Mouse (Mus musculus): ENCODE data around the gene Nrg3. TPM values are rescaled to one million over a fixed set of nuclear protein-coding genes. Genes with fewer than 3 reads are reported as not detected.

The Nrg3 gene
- polyA plus RNA-seq, 1 experiment from 2014 or later, result 0.04 TPM

DNA sequence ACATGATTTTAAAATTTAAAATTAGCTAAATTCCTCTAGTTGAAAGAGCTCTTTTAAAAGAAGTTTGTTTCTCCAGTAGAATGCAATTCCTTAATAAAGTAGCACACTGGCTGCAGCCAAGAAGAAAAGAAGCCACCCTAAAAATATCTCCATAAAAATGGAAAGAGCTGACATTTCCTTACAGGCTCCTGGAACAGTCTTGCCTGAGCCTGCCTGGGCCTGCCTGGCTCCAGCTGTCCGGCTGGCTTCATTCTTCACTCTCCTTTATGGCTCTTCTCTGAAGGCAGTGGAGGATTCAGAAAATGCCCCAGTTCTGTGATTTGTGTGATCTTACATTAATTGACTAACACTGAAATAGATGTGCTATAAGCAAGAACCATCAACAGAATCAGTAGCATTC, 433.8 kb downstream of the Nrg3 start:
- 68% methylated on average over 1 of the region's 1 CpGs for WGBS
- Histone ChIP-seq H3K4me2 (ENCODE audit: low read depth, low read length) (no peak overlapping the region), H3K36me3 (ENCODE audit: control insufficient read depth, insufficient read depth, low read length) (no peaks in the 10 kb centered on the region), H3K9ac (ENCODE audit: low read length) (no peak overlapping the region), H3K4me1 (replicated peaks; ENCODE audit: control insufficient read depth, insufficient read depth, low read length) (no peaks in the 10 kb centered on the region), H3K27ac (ENCODE audit: low read length) (no peak overlapping the region), H3K9me3 (ENCODE audit: control insufficient read depth, low read length) (no peaks in the 10 kb centered on the region), H3K4me3 (ENCODE audit: low read length) (no peak overlapping the region), H3K27me3 (ENCODE audit: control insufficient read depth, insufficient read depth, low read depth, low read length) (no peaks in the 10 kb centered on the region)
- no peak for ATAC-seq (ENCODE audit: low read depth)

DNA sequence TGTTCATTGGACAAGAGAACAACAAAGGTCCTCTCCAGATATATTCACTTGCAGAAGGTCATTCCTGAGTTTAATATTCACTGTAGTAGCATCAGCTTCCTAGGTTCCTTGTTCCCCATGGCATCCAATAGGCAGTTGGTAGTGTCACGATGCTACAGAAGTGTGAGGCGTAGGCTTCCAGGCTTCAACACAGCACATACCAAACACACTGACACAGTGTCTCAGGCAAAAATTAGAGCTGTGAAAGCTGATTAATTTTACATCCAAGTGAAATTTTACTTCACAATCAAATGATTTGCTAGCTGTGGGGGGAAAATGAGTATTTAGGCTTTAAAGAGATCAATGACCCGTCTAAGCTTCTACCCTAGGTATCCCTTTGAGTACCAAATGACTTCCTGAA, 438.4 kb downstream of the Nrg3 start:
- 92% methylated on average over 3 of the region's 3 CpGs for WGBS
- no peaks in the 10 kb centered on the region for H3K36me3 ChIP-seq (ENCODE audit: control insufficient read depth, insufficient read depth, low read length)
- H3K9ac ChIP-seq (ENCODE audit: low read length), result no peak overlapping the region
- no peaks in the 10 kb centered on the region for H3K27me3 ChIP-seq (ENCODE audit: control insufficient read depth, insufficient read depth, low read depth, low read length)
- H3K9me3 ChIP-seq (ENCODE audit: control insufficient read depth, low read length), result no peaks in the 10 kb centered on the region
- H3K4me2 ChIP-seq (ENCODE audit: low read depth, low read length), result no peak overlapping the region
- H3K4me3 ChIP-seq (ENCODE audit: low read length), result no peak overlapping the region
- no peak for ATAC-seq (ENCODE audit: low read depth)
- H3K27ac ChIP-seq (ENCODE audit: low read length), result no peak overlapping the region
- no peaks in the 10 kb centered on the region for H3K4me1 ChIP-seq (replicated peaks; ENCODE audit: control insufficient read depth, insufficient read depth, low read length)

DNA sequence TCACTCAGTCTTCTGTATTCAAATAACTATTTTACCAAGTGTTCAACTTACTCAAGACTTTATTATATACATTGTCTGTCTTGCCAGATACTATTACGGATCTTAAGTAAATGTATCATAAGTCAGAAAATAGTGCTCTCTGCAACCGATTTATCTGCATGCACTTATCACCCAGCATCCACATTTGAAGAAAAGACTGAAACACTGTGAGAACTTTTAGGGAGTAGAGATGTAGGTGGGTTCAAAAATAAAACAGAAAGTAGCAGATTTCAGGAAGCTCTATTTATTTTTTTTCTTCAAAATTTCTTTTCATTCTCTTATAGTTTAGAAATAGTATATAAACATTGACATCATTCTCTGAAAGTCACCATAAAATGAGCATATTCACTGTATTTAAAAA, 449.8 kb downstream of the Nrg3 start:
- Histone ChIP-seq H3K27me3 (ENCODE audit: control insufficient read depth, insufficient read depth, low read depth, low read length) (no peaks in the 10 kb centered on the region), H3K4me2 (ENCODE audit: low read depth, low read length) (no peak overlapping the region), H3K4me3 (ENCODE audit: low read length) (no peak overlapping the region), H3K36me3 (ENCODE audit: control insufficient read depth, insufficient read depth, low read length) (no peaks in the 10 kb centered on the region), H3K9ac (ENCODE audit: low read length) (no peak overlapping the region), H3K4me1 (replicated peaks; ENCODE audit: control insufficient read depth, insufficient read depth, low read length) (no peaks in the 10 kb centered on the region), H3K9me3 (ENCODE audit: control insufficient read depth, low read length) (no peaks in the 10 kb centered on the region), H3K27ac (ENCODE audit: low read length) (no peak overlapping the region)
- ATAC-seq (ENCODE audit: low read depth), result no peak
- WGBS, result 57% methylated on average over 2 of the region's 2 CpGs

DNA sequence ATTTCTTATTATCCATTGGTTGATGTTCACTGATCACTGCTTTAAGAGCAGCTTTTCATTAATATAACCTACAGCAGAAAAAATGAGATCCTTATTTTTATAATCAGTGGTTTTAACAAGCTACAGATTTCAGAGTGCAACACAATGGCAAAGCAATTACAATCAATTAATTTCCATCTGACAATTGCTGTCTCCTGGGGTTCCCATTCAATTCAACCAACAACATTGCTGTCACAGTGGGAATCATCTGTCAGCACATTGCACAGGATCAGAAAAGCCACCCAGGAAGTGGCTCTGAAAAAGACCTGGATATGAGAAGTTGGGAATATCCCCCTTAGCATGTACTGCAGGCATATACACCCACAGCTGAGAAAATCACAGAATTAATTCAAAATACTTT, 458.8 kb downstream of the Nrg3 start:
- no peak for ATAC-seq (ENCODE audit: low read depth)
- Histone ChIP-seq H3K36me3 (ENCODE audit: control insufficient read depth, insufficient read depth, low read length) (no peaks in the 10 kb centered on the region), H3K27me3 (ENCODE audit: control insufficient read depth, insufficient read depth, low read depth, low read length) (no peaks in the 10 kb centered on the region), H3K9ac (ENCODE audit: low read length) (no peak overlapping the region), H3K4me1 (replicated peaks; ENCODE audit: control insufficient read depth, insufficient read depth, low read length) (no peaks in the 10 kb centered on the region), H3K27ac (ENCODE audit: low read length) (no peak overlapping the region), H3K9me3 (ENCODE audit: control insufficient read depth, low read length) (no peaks in the 10 kb centered on the region), H3K4me3 (ENCODE audit: low read length) (no peak overlapping the region), H3K4me2 (ENCODE audit: low read depth, low read length) (no peak overlapping the region)

DNA sequence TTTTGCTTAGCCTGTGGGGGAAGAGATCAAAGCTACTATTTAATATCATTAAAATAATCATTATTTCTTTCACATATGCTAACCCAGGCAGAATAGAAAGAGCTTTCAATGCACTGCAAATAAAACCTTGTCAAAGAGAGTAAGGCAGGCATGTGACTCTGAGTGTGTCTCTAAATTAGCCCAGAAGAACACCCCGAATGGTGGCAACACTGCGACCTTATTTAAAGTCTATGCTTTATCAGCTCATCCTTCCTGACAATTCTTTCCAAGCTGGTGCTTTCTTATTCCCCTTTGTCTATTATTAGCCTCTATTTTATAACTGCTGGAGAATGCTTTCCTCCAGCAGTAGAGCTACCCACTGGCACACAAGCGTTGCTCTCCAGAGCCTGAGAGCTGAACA, 475.0 kb downstream of the Nrg3 start:
- no peak overlapping the region for H3K9ac ChIP-seq (ENCODE audit: low read length)
- no peaks in the 10 kb centered on the region for H3K27me3 ChIP-seq (ENCODE audit: control insufficient read depth, insufficient read depth, low read depth, low read length)
- no peaks in the 10 kb centered on the region for H3K4me1 ChIP-seq (replicated peaks; ENCODE audit: control insufficient read depth, insufficient read depth, low read length)
- H3K4me2 ChIP-seq (ENCODE audit: low read depth, low read length), result no peak overlapping the region
- WGBS, result 74% methylated on average over 3 of the region's 3 CpGs
- no peak overlapping the region for H3K27ac ChIP-seq (ENCODE audit: low read length)
- no peak overlapping the region for H3K4me3 ChIP-seq (ENCODE audit: low read length)
- no peak for ATAC-seq (ENCODE audit: low read depth)
- H3K36me3 ChIP-seq (ENCODE audit: control insufficient read depth, insufficient read depth, low read length), result no peaks in the 10 kb centered on the region
- no peaks in the 10 kb centered on the region for H3K9me3 ChIP-seq (ENCODE audit: control insufficient read depth, low read length)

DNA sequence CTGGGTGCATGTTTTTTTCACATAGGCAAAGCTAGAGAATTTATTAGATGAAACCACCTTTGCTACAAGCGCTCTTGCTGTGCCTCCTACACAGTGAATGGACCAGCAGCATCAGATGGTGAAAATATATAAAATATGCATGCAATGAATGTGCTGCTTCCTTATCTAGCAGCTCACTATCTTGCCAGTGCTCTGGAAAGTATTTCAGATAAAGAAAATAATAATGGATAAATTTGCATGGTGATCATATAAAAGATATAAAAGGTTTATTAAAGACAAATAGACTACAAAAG, 480.4 kb downstream of the Nrg3 start:
- Histone ChIP-seq H3K27me3 (ENCODE audit: control insufficient read depth, insufficient read depth, low read depth, low read length) (no peaks in the 10 kb centered on the region), H3K4me2 (ENCODE audit: low read depth, low read length) (no peak overlapping the region), H3K4me3 (ENCODE audit: low read length) (no peak overlapping the region), H3K27ac (ENCODE audit: low read length) (no peak overlapping the region), H3K9me3 (ENCODE audit: control insufficient read depth, low read length) (no peaks in the 10 kb centered on the region), H3K9ac (ENCODE audit: low read length) (no peak overlapping the region), H3K36me3 (ENCODE audit: control insufficient read depth, insufficient read depth, low read length) (no peaks in the 10 kb centered on the region), H3K4me1 (replicated peaks; ENCODE audit: control insufficient read depth, insufficient read depth, low read length) (no peaks in the 10 kb centered on the region)
- WGBS, result 81% methylated on average over 1 of the region's 1 CpGs
- no peak for ATAC-seq (ENCODE audit: low read depth)

DNA sequence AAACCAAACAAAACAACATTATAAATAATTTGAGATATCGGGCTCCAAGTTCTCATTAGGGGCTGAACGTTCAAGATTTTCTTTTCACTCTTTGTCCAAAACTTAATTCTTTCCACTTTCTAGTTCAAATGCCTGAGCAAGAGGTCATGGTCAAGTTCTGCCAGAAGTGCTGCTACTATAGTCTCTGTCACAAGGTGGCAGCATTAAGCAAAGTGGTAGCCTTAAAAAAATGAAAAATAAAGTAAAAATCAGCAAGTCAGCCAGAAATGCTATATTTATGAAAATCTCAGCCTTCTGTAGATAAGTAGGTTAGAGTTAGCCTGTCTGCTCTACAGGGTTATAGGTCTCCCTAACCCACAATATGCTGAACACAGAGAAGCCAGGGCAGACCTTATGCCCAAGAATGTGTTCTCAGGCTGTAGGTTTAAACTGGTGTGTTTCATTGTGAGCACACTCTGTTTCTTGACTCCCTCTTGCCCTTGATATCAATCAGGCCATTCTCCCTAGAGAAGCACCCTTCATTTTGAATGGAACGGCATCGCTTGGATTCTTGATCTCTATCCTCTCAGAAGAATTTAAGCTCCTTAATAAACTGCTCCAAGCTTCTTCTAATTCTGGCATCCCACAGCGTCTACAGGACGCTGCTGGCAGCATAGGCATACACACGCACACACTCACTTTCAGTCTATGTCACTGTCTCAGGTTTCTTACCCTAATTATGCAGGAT, 480.9 kb downstream of the Nrg3 start:
- WGBS, result 64% methylated on average over 7 of the region's 7 CpGs
- Histone ChIP-seq H3K9me3 (ENCODE audit: control insufficient read depth, low read length) (no peaks in the 10 kb centered on the region), H3K4me2 (ENCODE audit: low read depth, low read length) (no peak overlapping the region), H3K27me3 (ENCODE audit: control insufficient read depth, insufficient read depth, low read depth, low read length) (no peaks in the 10 kb centered on the region), H3K27ac (ENCODE audit: low read length) (no peak overlapping the region), H3K36me3 (ENCODE audit: control insufficient read depth, insufficient read depth, low read length) (no peaks in the 10 kb centered on the region), H3K9ac (ENCODE audit: low read length) (no peak overlapping the region), H3K4me3 (ENCODE audit: low read length) (no peak overlapping the region), H3K4me1 (replicated peaks; ENCODE audit: control insufficient read depth, insufficient read depth, low read length) (no peaks in the 10 kb centered on the region)
- ATAC-seq (ENCODE audit: low read depth), result no peak

DNA sequence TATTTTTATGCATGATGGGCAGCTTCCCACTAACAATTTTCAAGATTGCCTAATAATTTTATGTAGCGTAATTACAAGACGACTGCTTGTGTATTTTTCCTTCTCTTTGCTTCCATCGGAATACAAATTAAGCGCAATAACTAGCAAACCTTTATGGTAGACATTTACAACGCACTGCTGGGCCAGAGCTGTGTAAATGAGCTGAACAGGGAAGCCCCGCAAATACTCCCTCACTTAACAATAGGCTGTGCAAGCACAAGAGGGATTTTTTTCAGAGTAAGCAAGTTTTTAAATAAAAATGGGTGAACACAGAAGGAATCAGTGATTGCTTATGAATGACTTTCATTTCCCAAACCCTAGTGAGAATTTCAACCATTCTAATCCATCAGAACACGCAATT, 513.5 kb downstream of the Nrg3 start:
- Histone ChIP-seq H3K4me1 (replicated peaks; ENCODE audit: control insufficient read depth, insufficient read depth, low read length) (no peaks in the 10 kb centered on the region), H3K9ac (ENCODE audit: low read length) (no peak overlapping the region), H3K4me2 (ENCODE audit: low read depth, low read length) (no peak overlapping the region), H3K27me3 (ENCODE audit: control insufficient read depth, insufficient read depth, low read depth, low read length) (no peaks in the 10 kb centered on the region), H3K9me3 (ENCODE audit: control insufficient read depth, low read length) (no peaks in the 10 kb centered on the region), H3K27ac (ENCODE audit: low read length) (no peak overlapping the region), H3K36me3 (ENCODE audit: control insufficient read depth, insufficient read depth, low read length) (no peaks in the 10 kb centered on the region), H3K4me3 (ENCODE audit: low read length) (no peak overlapping the region)
- 75% methylated on average over 7 of the region's 7 CpGs for WGBS
- no peak for ATAC-seq (ENCODE audit: low read depth)

DNA sequence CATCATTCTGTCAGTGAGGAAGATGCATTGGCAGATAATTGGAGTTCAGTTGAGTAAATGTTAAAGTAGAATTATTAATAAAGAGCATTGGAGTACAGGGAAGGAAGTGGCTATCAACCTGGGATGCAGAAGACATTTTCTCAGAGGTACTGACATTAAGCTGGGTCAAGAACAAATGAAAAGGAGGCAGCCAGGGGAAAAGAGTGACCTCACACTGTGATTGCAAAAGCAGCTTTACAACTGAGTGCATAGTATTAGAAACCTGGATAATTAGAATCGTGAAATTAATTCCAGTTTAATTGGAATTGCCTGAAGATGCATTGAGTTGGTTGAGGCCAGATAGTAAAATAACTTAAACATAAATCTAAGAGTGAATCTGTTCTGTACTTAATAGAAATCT, 535.4 kb downstream of the Nrg3 start:
- Histone ChIP-seq H3K27me3 (ENCODE audit: control insufficient read depth, insufficient read depth, low read depth, low read length) (no peaks in the 10 kb centered on the region), H3K36me3 (ENCODE audit: control insufficient read depth, insufficient read depth, low read length) (no peaks in the 10 kb centered on the region), H3K9ac (ENCODE audit: low read length) (no peak overlapping the region), H3K4me1 (replicated peaks; ENCODE audit: control insufficient read depth, insufficient read depth, low read length) (no peaks in the 10 kb centered on the region), H3K9me3 (ENCODE audit: control insufficient read depth, low read length) (no peaks in the 10 kb centered on the region), H3K4me3 (ENCODE audit: low read length) (no peak overlapping the region), H3K4me2 (ENCODE audit: low read depth, low read length) (no peak overlapping the region), H3K27ac (ENCODE audit: low read length) (no peak overlapping the region)
- WGBS, result 63% methylated on average over 1 of the region's 1 CpGs
- no peak for ATAC-seq (ENCODE audit: low read depth)

DNA sequence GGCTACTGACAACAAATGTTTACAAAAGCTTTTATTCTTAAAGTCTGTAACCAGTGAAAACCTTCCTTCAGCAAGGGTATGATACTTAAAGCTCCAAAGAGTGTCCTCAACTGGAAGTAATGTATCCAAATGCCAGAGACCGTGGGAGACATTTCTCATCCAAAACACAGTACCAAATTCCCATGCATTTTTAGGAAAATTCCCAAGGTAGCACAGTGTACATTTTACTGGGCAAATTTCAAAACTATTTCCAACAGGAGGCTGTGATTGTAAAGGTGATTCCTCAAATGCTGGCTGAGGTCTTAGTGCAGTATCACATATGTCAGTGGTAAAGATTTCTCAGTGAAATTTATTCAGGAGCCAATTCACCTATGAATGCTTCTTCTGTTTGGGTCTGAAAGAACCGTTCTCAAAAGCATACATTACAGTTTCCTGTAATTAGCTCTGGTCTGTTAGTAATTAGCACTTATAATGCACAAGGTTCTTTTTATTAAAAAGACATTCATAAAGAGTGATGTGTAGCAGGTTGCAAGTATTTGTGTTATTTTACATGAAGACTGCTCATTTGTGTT, 536.3 kb downstream of the Nrg3 start:
- Histone ChIP-seq H3K9me3 (ENCODE audit: control insufficient read depth, low read length) (no peaks in the 10 kb centered on the region), H3K36me3 (ENCODE audit: control insufficient read depth, insufficient read depth, low read length) (no peaks in the 10 kb centered on the region), H3K4me2 (ENCODE audit: low read depth, low read length) (no peak overlapping the region), H3K4me1 (replicated peaks; ENCODE audit: control insufficient read depth, insufficient read depth, low read length) (no peaks in the 10 kb centered on the region), H3K9ac (ENCODE audit: low read length) (no peak overlapping the region), H3K4me3 (ENCODE audit: low read length) (no peak overlapping the region), H3K27ac (ENCODE audit: low read length) (no peak overlapping the region), H3K27me3 (ENCODE audit: control insufficient read depth, insufficient read depth, low read depth, low read length) (no peaks in the 10 kb centered on the region)
- 62% methylated on average over 2 of the region's 2 CpGs for WGBS
- no peak for ATAC-seq (ENCODE audit: low read depth)

All from lung, embryonic 16.5 days (tissue).